Mouse (Mus musculus) mammary gland, adult 2 months (tissue): ENCODE results near the gene Amdhd2. TPM values are rescaled to one million over a fixed set of nuclear protein-coding genes. Genes with fewer than 3 reads are reported as not detected.

Experiments
- polyA plus RNA-seq: library from polyadenylated mRNA; depleted of rRNA; stranded (reverse); fragments of >200 nt; gene quantifications from 2 replicates; pipeline ENCODE4 v1.2.3, GENCODE M21; 2012; ENCODE audit warnings: low replicate concordance; rRNA removed

Amdhd2 gene
- polyA plus RNA-seq = 43.0 and 67.9 TPM in 2 replicates

DNA sequence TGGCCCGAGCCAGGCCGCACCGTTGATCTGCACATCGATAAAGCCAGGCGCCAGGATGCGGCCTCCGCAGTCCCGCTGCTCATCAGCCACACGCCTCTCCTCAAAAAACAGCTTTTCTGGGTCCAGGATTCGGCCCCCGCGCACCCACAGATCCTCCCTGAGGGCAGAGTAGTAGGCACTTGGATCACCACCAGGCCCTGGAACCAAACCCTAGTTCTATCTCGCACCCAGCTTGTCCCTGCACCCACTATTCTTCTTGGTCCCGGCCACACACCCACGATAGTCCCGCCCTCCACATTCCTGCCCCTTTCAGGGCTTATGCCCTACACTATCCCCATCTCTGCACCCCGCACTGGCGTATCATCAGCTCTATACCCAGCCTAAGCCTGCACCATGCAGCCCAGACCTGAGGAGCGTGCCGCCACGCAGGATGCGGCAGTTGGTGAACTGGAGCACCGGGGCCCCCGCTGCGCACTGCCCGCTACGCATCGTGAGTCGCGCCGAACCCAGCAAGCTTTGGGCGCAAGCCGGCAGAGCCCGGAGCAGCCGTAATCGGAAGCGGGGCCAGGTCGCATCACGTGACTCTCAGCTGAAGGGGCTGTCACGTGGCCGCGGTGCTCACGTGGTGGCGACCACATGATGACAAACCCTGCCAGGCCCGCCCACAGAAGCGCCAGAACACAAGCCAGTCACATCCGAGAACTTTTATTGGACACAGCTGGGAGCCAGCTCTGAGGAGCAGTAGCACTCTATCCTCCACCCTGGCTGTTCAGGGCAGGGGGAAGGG lies at the start of gene Amdhd2:
Gene Amdhd2 (minus strand): TSS at position 591 of the 787 bp plus-strand sequence.

DNA sequence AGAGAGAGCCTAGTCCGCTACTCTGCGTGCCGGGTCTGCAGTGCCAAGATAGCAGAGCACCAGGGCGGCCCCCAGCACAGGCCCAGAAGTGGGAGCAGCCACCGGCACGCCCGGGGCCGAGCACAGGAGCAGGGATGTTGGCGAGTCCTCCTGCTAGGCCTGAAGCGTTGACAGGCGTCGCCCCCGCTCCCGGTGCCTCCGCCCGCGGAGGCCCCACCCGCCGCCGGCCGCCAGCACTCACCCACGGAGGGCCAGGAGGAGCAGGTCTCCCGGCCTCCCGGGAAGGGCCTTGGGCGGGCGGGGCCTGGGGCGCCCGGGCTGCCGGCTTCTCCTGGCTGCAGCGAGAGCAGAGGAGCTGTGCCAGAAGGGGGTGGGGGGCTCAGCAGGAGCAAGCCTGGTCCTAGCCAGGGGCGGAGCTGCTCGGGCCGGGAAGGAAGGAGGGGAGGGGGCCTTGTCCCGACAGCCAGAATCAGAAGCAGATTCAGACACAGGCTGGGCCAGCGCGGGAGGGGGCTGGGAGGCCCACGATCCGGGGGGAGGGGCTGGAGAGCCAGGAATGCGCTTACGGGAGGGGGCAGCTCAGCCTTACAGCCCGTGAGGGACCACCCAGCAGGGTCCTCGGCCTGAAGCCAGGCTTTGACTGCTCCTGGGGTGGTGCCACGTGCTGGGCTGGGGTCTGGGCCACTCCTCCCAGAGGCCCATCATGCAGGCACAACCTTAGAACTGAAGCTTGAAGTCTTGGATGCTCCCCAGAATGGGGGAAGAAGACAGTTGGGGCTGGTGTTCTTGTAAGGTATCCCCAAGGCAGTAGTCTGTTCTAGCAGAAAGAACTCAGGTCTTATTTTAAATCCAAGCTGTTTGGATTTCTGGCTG lies 45.7 kb upstream of the Amdhd2 start, which contains the start of gene Ntn3:
Gene Ntn3 (minus strand): TSS at position 489 of the 873 bp plus-strand sequence.

DNA sequence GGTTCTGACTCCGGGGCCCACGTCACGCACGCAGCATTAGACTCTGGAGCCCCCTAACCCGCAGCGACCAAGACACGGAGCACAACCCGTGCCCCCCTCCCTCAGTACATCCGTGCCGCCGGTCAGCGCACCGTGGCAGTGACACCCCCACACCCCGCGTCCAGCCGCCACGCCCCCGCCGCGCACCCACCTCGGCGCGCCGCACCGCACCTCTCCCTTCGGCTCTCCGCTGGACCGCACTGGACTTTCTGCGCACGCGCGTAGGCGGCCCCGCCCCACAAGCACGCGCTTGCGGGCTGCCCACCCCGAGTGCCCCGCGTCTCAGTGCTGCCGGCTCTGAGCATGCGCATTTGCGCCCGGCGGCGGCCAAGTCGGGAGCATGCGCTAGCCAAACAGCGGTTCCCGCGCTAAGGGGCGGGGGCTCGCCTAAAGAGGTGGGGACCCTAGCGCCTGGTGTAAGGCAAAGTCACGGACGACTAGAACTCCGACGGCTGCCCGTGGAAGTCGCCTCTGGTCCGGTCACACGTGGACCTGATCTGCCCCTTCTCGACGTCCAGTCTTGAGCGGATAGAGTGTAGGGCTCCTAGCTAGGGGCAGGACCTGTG lies 41.8 kb upstream of the Amdhd2 start, which contains the start of gene Tbc1d24:
Gene Tbc1d24 (minus strand): TSS at position 279 of the 605 bp plus-strand sequence.

DNA sequence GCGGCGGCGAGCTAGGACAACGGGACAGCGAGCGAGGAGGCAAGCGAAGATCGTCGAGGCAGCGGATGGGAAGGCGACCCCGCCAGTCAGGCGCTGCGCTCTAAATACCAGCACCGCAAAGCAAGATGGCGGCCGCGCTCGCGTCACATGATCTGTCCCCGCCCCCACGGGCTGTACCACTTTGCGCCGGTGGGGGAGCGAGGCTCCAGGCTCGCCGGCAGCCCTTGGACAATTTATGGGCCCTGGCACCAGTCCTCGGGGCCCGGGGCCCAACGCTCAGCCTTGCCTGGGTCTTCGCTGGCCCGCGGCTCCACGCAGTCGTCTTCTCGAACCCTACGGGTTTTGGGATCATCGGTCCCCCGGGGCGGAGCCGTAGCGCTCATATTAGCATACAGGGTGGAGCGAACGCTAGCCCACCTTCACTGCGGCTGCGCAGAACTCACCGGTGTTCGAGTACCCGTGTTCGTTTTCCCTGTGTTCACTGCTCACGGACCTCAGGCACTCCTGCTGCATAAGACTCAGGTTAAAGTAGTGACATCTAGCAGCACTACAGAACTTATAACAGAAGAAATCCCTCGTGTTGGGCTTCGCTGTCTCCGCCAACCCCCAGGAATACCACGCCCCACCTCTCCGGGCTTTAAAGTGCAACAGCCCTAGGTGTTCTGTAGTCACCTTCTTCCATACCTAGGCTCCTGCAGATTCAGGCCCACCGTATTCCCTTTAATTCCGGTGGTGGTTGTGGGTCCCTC lies 5.9 kb upstream of the Amdhd2 start, which contains the start of gene Atp6v0c:
Gene Atp6v0c (minus strand): TSS at position 386 of the 749 bp plus-strand sequence.

DNA sequence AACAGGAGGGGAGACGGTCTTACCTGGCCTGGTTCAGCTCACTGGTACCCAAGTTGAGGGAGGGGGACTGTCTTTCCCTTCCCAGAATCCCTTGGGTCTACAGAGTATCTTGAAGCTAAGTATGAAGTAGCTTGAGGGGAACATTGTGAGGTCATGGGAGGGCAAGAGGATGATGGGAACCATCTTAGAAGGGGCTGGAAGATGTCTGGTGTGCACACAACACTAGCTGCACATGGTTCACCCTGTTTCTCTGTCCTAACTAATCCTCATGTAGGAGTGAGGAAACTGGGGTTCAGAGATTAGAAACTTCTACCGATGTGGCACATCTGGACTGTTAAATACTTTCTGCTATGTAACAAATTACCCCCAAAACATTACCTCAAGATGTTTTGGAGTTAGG lies 12.7 kb downstream of the Amdhd2 start, which contains the start of gene Pdpk1:
Gene Pdpk1 (minus strand): TSS at position 101 of the 400 bp plus-strand sequence.

Other genes starting within 250 kb of the Amdhd2 start
- 0.55 TPM in 1 of 2 replicates, not detected in the other for gene Dcpp3, start 246.3 kb downstream of the Amdhd2 start, polyA plus RNA-seq
- 0.22 and 0.40 TPM in 2 replicates for gene Sbp, start 222.1 kb downstream of the Amdhd2 start, polyA plus RNA-seq
- not detected in 2 replicates for gene Sbpl, start 208.5 kb downstream of the Amdhd2 start, polyA plus RNA-seq
- gene Prss30, start 183.2 kb downstream of the Amdhd2 start, polyA plus RNA-seq = 1.3 and 1.6 TPM in 2 replicates
- gene Prss22, start 165.7 kb downstream of the Amdhd2 start, polyA plus RNA-seq = 1.2 and 1.6 TPM in 2 replicates
- gene Prss27, start 125.6 kb downstream of the Amdhd2 start, polyA plus RNA-seq = 2.4 and 2.7 TPM in 2 replicates
- 22.3 and 27.2 TPM in 2 replicates for gene Kctd5, start 90.3 kb downstream of the Amdhd2 start, polyA plus RNA-seq
- gene Pdpk1, start 12.8 kb downstream of the Amdhd2 start, polyA plus RNA-seq = 22.5 and 28.1 TPM in 2 replicates
- gene Atp6v0c, start 5.9 kb upstream of the Amdhd2 start, polyA plus RNA-seq = 973 and 1,113 TPM in 2 replicates
- 20.5 and 35.5 TPM in 2 replicates for gene Tbc1d24, start 41.8 kb upstream of the Amdhd2 start, polyA plus RNA-seq
- gene Ntn3, start 45.8 kb upstream of the Amdhd2 start, polyA plus RNA-seq = 2.5 and 5.7 TPM in 2 replicates
- 8.1 and 10.1 TPM in 2 replicates for gene Tedc2, start 57.1 kb upstream of the Amdhd2 start, polyA plus RNA-seq
- 2.8 and 3.3 TPM in 2 replicates for gene Ccnf, start 87.7 kb upstream of the Amdhd2 start, polyA plus RNA-seq
- gene Abca17, start 187.3 kb upstream of the Amdhd2 start, polyA plus RNA-seq = not detected in 2 replicates
- 36.4 and 48.3 TPM in 2 replicates for gene Abca3, start 188.2 kb upstream of the Amdhd2 start, polyA plus RNA-seq